Mouse (Mus musculus) kidney, embryonic 15.5 days (tissue): ENCODE measurements around the gene Pilrb2. TPM values are rescaled to one million over a fixed set of nuclear protein-coding genes. Genes with fewer than 3 reads are reported as not detected.
"Not testable (repeated sequence)": the region's sequence is repeated elsewhere in the genome, so short reads cannot be mapped to it uniquely, and the experiment has no call there.

ENCODE experiments used
- ATAC-seq: fragments of 200-750 bp; cut with Nextera tagmentation; replicated peaks from 2 replicates; pipeline ENCODE4 v1.8.0; 2017; ENCODE audit warnings: moderate TSS enrichment; ENCODE audit not compliant: low FRiP score
- H3K27ac ChIP-seq: fragments of 300-500 bp; sonication (generic); 2 replicates; pipeline ENCODE4 v1.5.1; 2015; ENCODE audit warnings: mild to moderate bottlenecking, inconsistent platforms
- H3K27me3 ChIP-seq: fragments of 300-500 bp; sonication (generic); 2 replicates; pipeline ENCODE4 v1.6.1; 2015; ENCODE audit warnings: inconsistent platforms
- H3K36me3 ChIP-seq: fragments of 300-500 bp; sonication (generic); 2 replicates; pipeline ENCODE4 v1.6.1; 2015; ENCODE audit warnings: inconsistent platforms
- H3K4me1 ChIP-seq: fragments of 300-500 bp; sonication (generic); 2 replicates; pipeline ENCODE4 v1.6.1; 2015; ENCODE audit warnings: inconsistent platforms
- H3K4me2 ChIP-seq: fragments of 300-500 bp; sonication (generic); 2 replicates; pipeline ENCODE4 v1.6.1; 2015; ENCODE audit warnings: moderate library complexity, mild to moderate bottlenecking, inconsistent platforms
- H3K4me3 ChIP-seq: fragments of 300-500 bp; sonication (generic); replicated peaks from 2 replicates; pipeline ENCODE4 v1.5.1; 2015; ENCODE audit warnings: mild to moderate bottlenecking, inconsistent platforms
- H3K9ac ChIP-seq: fragments of 300-500 bp; sonication (generic); 2 replicates; pipeline ENCODE4 v1.6.1; 2015; ENCODE audit warnings: mild to moderate bottlenecking, inconsistent platforms
- H3K9me3 ChIP-seq: fragments of 300-500 bp; sonication (generic); replicated peaks from 2 replicates; pipeline ENCODE4 v1.6.1; 2016; ENCODE audit warnings: inconsistent platforms
- WGBS: fragments of 180-500 bp; shearing (Covaris S2); methylation state at CpG from one replicate; pipeline ENCODE4 v1.1.7; 2015; ENCODE audit warnings: mixed read lengths; 5-methylcytosine and 5-hydroxymethylcytosine counted together
- polyA plus RNA-seq: library from polyadenylated mRNA; unstranded; fragments of >200 nt; fragmentation: Nextera tagmentation; extraction: Ambion mirVana; gene quantifications from 2 replicates; pipeline ENCODE4 v1.2.1, GENCODE M21; 2015

The Pilrb2 gene
- polyA plus RNA-seq, 1 experiment from 2014 or later = 1.1 TPM

DNA sequence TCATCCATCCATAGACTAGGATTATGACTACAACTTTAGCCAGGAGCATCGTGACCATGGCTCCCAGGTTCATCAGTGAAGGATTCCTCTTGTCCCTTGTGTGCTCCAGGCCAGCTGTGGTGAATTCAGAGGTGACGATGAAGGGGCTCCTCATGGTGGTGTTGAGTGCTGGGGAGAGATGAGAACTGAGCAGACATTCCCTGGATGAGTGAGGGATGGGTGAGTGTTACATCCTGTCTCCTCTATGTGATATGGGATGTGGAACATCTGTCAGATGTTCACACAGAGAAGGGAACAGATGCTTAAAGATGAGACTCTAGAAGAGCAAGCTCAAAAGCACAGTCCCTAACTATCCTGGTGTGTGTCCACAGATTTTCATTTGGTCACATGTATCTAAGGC, 3.0 kb downstream of the Pilrb2 start:
- not testable (repeated sequence) for H3K4me1 ChIP-seq, H3K36me3 ChIP-seq, H3K27me3 ChIP-seq, H3K4me2 ChIP-seq, H3K9ac ChIP-seq, H3K27ac ChIP-seq, H3K9me3 ChIP-seq, H3K4me3 ChIP-seq, ATAC-seq
- 62% methylated on average over 2 of the region's 2 CpGs for WGBS

DNA sequence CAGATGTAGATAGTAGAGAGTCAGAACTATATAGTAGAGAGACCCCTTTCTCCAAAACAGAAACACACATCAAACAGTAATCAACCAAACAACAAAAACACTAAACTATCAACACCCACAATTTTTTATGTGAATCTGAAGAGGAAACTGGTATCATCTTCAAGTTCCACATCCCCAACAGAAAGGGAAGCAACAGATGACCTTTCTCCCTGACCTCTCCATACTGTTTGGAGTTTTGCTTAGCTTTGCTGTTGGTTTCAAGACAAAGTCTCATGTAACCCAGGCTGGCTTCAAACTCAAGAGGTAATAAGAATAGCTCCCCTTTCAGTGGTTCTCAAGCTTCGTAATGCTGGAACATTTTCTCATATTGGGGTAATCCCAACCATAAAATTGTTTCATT, 7.6 kb downstream of the Pilrb2 start:
- 88% methylated on average over 1 of the region's 1 CpGs for WGBS
- not testable (repeated sequence) for H3K27ac ChIP-seq, H3K27me3 ChIP-seq, H3K9me3 ChIP-seq, H3K9ac ChIP-seq, H3K4me3 ChIP-seq, ATAC-seq, H3K36me3 ChIP-seq, H3K4me2 ChIP-seq, H3K4me1 ChIP-seq

DNA sequence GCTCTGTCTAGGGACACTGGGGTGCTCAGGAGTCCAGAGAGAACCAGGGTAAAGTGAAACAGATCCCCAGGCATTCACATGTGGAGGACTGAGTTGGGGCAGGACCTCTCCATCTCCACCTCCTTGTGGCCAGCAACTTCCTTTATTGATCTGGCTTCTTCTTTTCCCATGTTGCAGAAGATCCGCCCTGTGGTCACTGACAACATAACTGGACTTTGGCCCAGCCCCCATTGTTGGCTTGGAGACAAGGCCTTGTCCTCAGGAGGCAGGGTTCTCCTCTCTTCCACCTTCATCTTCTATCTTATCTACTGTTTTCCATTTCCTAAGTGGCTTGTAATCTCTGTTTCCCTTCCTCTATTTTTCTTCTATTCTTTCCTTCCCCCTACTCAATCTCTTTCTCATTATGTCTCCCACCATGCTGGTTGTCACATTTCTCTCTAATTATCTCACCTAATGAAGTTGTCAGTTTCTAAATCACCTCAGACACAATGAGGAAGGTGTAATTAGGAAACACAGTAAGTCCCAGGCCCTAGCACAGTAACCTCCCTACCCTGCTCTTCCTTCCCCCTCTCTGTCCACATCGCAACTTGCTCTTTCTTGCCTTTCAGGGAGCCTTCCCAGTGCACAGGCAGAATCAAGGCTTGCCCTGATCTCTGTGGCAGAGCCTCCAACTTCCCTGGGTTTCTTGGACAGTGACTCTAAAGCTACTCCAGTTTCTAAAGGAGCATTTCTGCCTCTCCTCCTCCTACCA, 13.5 kb downstream of the Pilrb2 start, which contains the start of gene Pilrb1:
TSS of gene Pilrb1 (minus strand) at position 147 of the 751 bp plus-strand sequence.
- not testable (repeated sequence) for H3K9me3 ChIP-seq, H3K4me3 ChIP-seq, H3K27ac ChIP-seq, H3K9ac ChIP-seq, H3K36me3 ChIP-seq, H3K4me2 ChIP-seq, H3K27me3 ChIP-seq, H3K4me1 ChIP-seq, ATAC-seq
- WGBS = 73% methylated on average over 2 of the region's 2 CpGs

DNA sequence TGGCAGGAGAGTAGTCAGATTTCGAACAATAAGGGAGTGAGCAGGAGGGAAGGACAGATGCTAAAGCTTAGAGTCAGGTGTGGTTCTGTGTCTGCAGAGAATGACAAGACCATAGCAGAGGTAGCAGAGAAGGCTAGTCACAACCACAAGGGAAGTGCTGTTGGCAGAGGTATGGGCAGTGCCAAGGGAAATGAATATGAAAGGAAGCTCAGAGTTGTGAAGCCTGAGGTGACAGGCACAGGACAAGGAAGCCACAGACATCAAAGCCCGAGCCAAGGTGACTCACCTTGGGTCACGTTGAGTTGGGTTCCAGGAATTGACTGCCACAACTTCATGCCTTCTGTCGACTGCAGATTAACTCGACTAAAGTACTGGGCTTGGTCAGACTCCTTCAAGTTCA, 14.7 kb downstream of the Pilrb2 start:
- not testable (repeated sequence) for H3K27me3 ChIP-seq, H3K9ac ChIP-seq, H3K27ac ChIP-seq, H3K4me2 ChIP-seq, ATAC-seq, H3K9me3 ChIP-seq, H3K36me3 ChIP-seq, H3K4me3 ChIP-seq, H3K4me1 ChIP-seq
- WGBS = 70% methylated on average over 5 of the region's 5 CpGs

DNA sequence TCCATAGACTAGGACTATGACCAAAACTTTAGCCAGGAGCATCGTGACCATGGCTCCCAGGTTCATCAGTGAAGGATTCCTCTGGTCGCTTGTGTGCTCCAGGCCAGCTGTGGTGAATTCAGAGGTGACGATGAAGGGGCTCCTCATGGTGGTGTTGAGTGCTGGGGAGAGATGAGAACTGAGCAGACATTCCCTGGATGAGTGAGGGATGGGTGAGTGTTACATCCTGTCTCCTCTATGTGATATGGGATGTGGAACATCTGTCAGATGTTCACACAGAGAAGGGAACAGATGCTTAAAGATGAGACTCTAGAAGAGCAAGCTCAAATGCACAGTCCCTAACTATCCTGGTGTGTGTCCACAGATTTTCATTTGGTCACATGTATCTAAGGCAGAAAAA, 16.7 kb downstream of the Pilrb2 start:
- not testable (repeated sequence) for ATAC-seq, H3K36me3 ChIP-seq, H3K4me1 ChIP-seq, H3K27ac ChIP-seq, H3K4me3 ChIP-seq, H3K9me3 ChIP-seq, H3K4me2 ChIP-seq, H3K27me3 ChIP-seq, H3K9ac ChIP-seq
- WGBS = 81% methylated on average over 3 of the region's 3 CpGs

DNA sequence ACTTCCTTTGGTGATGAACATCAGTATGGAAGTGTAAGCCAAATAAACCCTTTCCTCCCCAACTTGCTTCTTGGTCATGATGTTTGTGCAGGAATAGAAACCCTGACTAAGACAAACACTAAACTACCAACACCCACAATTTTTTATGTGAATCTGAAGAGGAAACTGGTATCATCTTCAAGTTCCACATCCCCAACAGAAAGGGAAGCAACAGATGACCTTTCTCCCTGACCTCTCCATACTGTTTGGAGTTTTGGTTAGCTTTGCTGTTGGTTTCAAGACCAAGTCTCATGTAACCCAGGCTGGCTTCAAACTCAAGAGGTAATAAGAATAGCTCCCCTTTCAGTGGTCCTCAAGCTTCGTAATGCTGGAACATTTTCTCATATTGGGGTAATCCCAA, 21.3 kb downstream of the Pilrb2 start:
- not testable (repeated sequence) for H3K27ac ChIP-seq, ATAC-seq

DNA sequence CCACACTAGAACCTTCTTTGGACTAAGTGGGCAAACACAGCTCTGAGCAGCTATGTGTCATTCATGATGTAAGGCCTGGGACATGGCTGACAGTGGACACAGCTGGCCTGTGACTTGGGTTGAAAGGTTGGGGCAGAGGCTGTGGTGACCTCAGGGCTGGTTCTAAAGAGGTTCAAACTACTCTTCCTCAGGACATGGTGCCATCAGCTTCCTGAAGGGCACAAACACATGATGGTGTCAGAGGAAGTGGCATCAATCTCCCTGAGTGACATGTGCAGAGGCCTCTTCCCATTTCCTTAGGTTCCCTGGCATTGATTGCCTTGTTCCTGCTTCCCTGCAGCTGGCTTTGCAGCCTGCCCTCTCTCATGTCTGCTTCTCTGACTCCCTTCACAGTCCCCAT, 34.5 kb downstream of the Pilrb2 start:
- H3K36me3 ChIP-seq, H3K4me3 ChIP-seq, H3K9me3 ChIP-seq, H3K9ac ChIP-seq, H3K27me3 ChIP-seq, H3K4me2 ChIP-seq, H3K27ac ChIP-seq, ATAC-seq, H3K4me1 ChIP-seq: not testable (repeated sequence)

More for the DNA sequence above, 21.3 kb downstream of the Pilrb2 start:
- not testable (repeated sequence) for H3K27me3 ChIP-seq, H3K4me1 ChIP-seq, H3K4me2 ChIP-seq, H3K4me3 ChIP-seq, H3K36me3 ChIP-seq, H3K9ac ChIP-seq, H3K9me3 ChIP-seq
- 89% methylated on average over 1 of the region's 1 CpGs for WGBS

DNA sequence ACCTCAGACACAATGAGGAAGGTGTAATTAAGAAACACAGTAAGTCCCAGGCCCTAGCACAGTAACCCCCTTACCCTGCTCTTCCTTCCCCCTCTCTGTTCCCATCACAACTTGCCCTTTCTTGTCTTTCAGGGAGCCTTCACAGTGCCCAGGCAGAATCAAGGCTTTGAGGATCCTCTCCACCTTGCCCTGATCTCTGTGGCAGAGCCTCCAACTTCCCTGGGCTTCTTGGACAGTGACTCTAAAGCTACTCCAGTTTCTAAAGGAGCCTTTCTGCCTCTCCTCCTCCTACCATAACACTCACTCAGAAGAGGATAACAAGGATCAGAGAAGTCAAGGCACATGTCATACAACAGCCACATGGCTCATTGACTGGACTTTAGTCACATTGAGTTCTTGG, 35.0 kb downstream of the Pilrb2 start:
- Histone ChIP-seq H3K4me2 (no peak overlapping the region), H3K27me3 (no peaks in the 10 kb centered on the region), H3K4me1 (no peaks in the 10 kb centered on the region), H3K4me3 (no peak overlapping the region), H3K9me3 (no peaks in the 10 kb centered on the region), H3K9ac (no peak overlapping the region), H3K27ac (no peak overlapping the region), H3K36me3 (no peaks in the 10 kb centered on the region)
- no peak for ATAC-seq

DNA sequence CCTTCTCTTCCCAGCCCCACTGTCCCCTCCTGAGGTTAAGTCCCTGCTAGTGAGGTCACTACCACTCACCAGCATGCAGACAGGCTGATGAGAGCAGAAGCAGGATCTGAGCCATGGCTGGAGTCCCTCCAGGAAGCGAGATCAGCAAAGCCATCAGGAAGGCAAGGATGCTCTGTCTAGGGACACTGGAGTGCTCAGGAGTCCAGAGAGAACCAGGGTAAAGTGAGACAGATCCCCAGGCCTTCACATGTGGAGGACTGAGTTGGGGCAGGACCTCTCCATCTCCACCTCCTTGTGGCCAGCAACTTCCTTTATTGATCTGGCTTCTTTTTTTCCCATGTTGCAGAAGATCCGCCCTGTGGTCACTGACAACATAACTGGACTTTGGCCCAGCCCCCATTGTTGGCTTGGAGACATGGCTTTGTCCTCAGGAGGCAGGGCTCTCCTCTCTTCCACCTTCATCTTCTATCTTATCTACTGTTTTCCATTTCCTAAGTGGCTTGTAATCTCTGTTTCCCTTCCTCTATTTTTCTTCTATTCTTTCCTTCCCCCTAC, 35.6 kb downstream of the Pilrb2 start, which contains the start of gene Pilra:
TSS of gene Pilra (minus strand) at position 316 of the 555 bp plus-strand sequence.
- not testable (repeated sequence) for H3K27ac ChIP-seq, ATAC-seq, H3K9ac ChIP-seq, H3K4me3 ChIP-seq, H3K4me2 ChIP-seq, H3K27me3 ChIP-seq, H3K4me1 ChIP-seq, H3K9me3 ChIP-seq, H3K36me3 ChIP-seq
- 66% methylated on average over 2 of the region's 2 CpGs for WGBS

DNA sequence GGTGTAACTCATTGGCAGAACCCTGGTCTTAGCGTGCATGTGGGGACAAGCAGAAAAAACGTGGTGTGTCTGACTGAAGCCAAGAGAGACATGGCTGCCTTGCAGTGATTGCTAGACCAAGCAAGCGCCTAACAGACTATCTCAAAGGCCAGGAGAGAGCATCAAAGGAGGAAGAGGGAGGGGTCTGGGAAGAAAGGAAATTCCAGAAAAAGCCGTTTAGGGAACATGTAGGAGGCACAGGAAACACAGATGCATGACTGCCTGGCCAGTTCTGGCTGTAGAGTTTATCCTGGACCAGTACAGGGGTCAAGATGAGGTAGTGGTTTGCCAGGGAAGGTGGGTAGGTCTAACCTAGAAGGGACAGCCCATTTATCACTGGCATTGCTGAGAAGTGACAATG, 38.1 kb downstream of the Pilrb2 start:
- H3K9me3 ChIP-seq = no peaks in the 10 kb centered on the region
- whole genome bisulfite sequencing = 48% methylated on average over 4 of the region's 4 CpGs
- no peaks in the 10 kb centered on the region for H3K4me1 ChIP-seq
- no peak overlapping the region for H3K4me3 ChIP-seq
- no peak overlapping the region for H3K9ac ChIP-seq
- ATAC-seq = no peak
- H3K4me2 ChIP-seq = no peak overlapping the region
- no peak overlapping the region for H3K27ac ChIP-seq
- no peaks in the 10 kb centered on the region for H3K36me3 ChIP-seq
- H3K27me3 ChIP-seq = no peaks in the 10 kb centered on the region

DNA sequence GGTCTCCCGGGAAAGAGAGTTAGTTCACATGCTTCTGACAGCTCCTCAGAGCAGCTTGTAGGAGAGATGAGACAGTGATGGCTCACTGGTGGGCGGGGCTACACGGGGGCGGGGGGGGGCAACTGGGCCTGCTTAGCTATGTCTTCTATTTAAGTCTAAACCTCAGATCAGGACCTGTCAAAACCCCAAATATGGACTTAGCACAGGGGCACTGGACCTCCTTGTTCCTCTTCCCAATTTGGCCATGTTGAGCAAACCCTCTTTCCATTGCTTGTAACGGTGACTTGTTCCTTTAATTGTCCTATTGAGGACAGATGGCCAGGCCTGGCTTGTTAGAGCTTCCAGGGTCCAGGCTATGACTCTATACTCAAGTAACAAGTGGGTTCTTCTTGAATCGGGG, 40.1 kb downstream of the Pilrb2 start:
- Histone ChIP-seq H3K4me1 (no peaks in the 10 kb centered on the region), H3K36me3 (no peaks in the 10 kb centered on the region), H3K27ac (no peak overlapping the region), H3K9ac (no peak overlapping the region), H3K9me3 (no peaks in the 10 kb centered on the region), H3K27me3 (no peaks in the 10 kb centered on the region), H3K4me2 (no peak overlapping the region), H3K4me3 (no peak overlapping the region)
- 74% methylated on average over 6 of the region's 6 CpGs for WGBS
- no peak for ATAC-seq

DNA sequence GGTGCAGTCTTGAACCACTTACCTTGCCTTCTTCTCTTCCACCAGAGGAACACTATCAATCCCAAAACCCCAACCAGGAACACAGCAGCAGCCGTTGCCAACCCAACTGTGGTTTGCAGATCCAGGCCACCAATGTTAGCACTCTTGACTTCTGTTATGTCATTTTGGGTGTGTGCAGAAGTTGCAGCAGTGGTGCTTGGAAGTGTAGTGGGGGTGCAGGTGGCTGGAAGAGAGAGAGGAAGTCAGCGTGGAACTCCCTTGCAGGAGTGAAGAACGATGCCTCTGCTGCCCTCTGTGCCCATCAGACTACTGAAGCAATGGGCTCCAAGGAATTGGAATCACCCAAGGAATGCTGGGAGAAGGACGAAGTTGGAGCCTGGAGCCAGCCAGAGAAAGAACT, 40.5 kb downstream of the Pilrb2 start:
- Histone ChIP-seq H3K4me3 (no peak overlapping the region), H3K27ac (no peak overlapping the region), H3K9me3 (no peaks in the 10 kb centered on the region), H3K27me3 (no peaks in the 10 kb centered on the region), H3K9ac (no peak overlapping the region), H3K36me3 (no peaks in the 10 kb centered on the region), H3K4me1 (no peaks in the 10 kb centered on the region), H3K4me2 (no peak overlapping the region)
- WGBS = 85% methylated on average over 4 of the region's 4 CpGs
- ATAC-seq = no peak

DNA sequence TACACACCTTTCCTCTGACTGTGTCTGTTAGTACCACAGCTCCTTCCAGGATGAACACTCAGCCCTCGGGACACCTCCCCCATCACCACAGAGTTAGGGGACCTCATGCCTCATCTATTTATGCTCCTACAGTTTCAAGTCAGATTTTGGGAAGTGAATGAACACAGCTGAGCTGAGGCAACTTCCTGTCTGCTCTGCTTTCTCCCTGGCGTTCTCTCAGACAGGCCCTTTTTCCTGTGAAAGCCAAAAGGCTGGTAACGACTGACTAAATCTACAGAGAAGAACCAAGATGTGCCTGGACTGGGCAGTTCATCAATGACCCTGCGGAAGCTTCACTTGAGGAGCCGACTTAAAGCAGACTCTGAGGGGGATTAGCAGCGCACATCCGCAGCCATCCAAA, 41.4 kb downstream of the Pilrb2 start:
- Histone ChIP-seq H3K9me3 (no peaks in the 10 kb centered on the region), H3K27ac (0 out of 2 replicates have a peak overlapping the region, but pooled peaks have one; percentile 20), H3K9ac (no peak overlapping the region), H3K36me3 (no peaks in the 10 kb centered on the region), H3K27me3 (no peaks in the 10 kb centered on the region), H3K4me1 (no peaks in the 10 kb centered on the region), H3K4me2 (no peak overlapping the region), H3K4me3 (no peak overlapping the region)
- ATAC-seq = no peak
- 72% methylated on average over 7 of the region's 7 CpGs for WGBS
